Mouse (Mus musculus) thymus, adult 2 months (tissue): ENCODE measurements around the gene Zfp385b.

ENCODE experiments used
- CTCF ChIP-seq: fragments of 200-500 bp; IDR thresholded peaks from 2 replicates; pipeline ENCODE4 v1.5.1; 2012; ENCODE audit warnings: mild to moderate bottlenecking, control low read depth, low read length, moderate library complexity, borderline replicate concordance; ENCODE audit not compliant: control insufficient read depth, poor library complexity, insufficient read depth; ENCODE audit errors: extremely low read depth
- POLR2A ChIP-seq: fragments of 200-500 bp; IDR thresholded peaks from 2 replicates; pipeline ENCODE4 v1.6.1; 2012; ENCODE audit warnings: mild to moderate bottlenecking, low read length, control low read depth, moderate library complexity; ENCODE audit not compliant: control insufficient read depth, poor library complexity, insufficient read depth; ENCODE audit errors: extremely low read depth

GRCm38 (mm10) chr2:77713886-77714285 lies 105.6 kb downstream of the Zfp385b start:
- TF ChIP-seq POLR2A (no peak), CTCF (no peak)
